Mouse (Mus musculus) hindbrain, embryonic 11.5 days (tissue): Measurements from ENCODE around the gene Gc. TPM values are rescaled to one million over a fixed set of nuclear protein-coding genes. Genes with fewer than 3 reads are reported as not detected.

Experiments
- ATAC-seq: fragments of 200-750 bp; cut with Nextera tagmentation; 2 replicates; pipeline ENCODE4 v1.8.0; 2017; ENCODE audit warnings: mild to moderate bottlenecking, moderate TSS enrichment, moderate library complexity; ENCODE audit not compliant: low FRiP score
- DNase-seq: peaks from one replicate; pipeline ENCODE4 v3.0.0-alpha.2; 2015; ENCODE audit warnings: low spot score
- H3K27ac ChIP-seq: fragments of 300-500 bp; sonication (generic); 2 replicates; pipeline ENCODE4 v1.5.1; 2014; ENCODE audit warnings: mild to moderate bottlenecking, low read depth, low read length
- H3K27me3 ChIP-seq: fragments of 300-500 bp; sonication (generic); 2 replicates; pipeline ENCODE4 v1.6.1; 2014; ENCODE audit warnings: mild to moderate bottlenecking, low read length, moderate library complexity, mixed read lengths; ENCODE audit not compliant: control insufficient read depth, insufficient read depth
- H3K36me3 ChIP-seq: fragments of 300-500 bp; sonication (generic); 2 replicates; pipeline ENCODE4 v1.6.1; 2014; ENCODE audit warnings: mild to moderate bottlenecking, low read length, moderate library complexity, mixed read lengths; ENCODE audit not compliant: control insufficient read depth, insufficient read depth
- H3K4me1 ChIP-seq: fragments of 300-500 bp; sonication (generic); replicated peaks from 2 replicates; pipeline ENCODE4 v1.6.1; 2014; ENCODE audit warnings: low read length, mixed read lengths; ENCODE audit not compliant: control insufficient read depth, insufficient read depth
- H3K4me2 ChIP-seq: fragments of 300-500 bp; sonication (generic); replicated peaks from 2 replicates; pipeline ENCODE4 v1.6.1; 2014; ENCODE audit warnings: mild to moderate bottlenecking, low read depth, low read length
- H3K4me3 ChIP-seq: fragments of 300-500 bp; sonication (generic); 2 replicates; pipeline ENCODE4 v1.5.1; 2014; ENCODE audit warnings: low read depth, low read length
- H3K9ac ChIP-seq: fragments of 300-500 bp; sonication (generic); 2 replicates; pipeline ENCODE4 v1.6.1; 2014; ENCODE audit warnings: low read depth, low read length
- H3K9me3 ChIP-seq: fragments of 300-500 bp; sonication (generic); 2 replicates; pipeline ENCODE4 v1.6.1; 2016; ENCODE audit warnings: low read length; ENCODE audit not compliant: control insufficient read depth
- WGBS: fragments of 180-500 bp; shearing (Covaris S2); extraction: QIAGEN DNeasy Blood & Tissue Kit; methylation state at CpG from one replicate; pipeline ENCODE4 v1.1.7; 2014; 5-methylcytosine and 5-hydroxymethylcytosine counted together
- polyA plus RNA-seq: library from polyadenylated mRNA; unstranded; fragments of >200 nt; fragmentation: Nextera tagmentation; extraction: Ambion mirVana; gene quantifications from 2 replicates; pipeline ENCODE4 v1.2.1, GENCODE M21; 2014

Gc gene
- polyA plus RNA-seq, 1 experiment from 2014 or later: not detected

DNA sequence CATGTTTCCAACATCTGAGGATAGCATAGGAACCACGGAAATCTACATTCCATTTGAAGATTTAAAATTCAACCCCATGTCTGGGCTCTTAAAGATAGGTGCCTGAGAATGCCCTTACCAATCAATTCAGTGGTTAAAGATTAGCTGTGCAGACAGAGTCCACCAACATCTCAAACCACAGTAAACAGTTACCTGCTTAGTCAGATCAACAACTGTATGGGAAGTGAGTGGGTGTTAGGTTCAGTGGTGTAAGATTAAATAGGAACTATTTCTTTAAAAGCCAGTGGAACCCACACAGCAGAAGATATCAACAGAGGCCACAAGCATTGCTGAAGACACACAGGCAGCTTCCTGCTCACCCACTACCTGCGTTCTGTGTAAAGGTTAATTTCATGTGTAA is 1.3 kb upstream of the Gc start:
- Histone ChIP-seq H3K9me3 (no peaks in the 10 kb centered on the region), H3K27ac (no peak overlapping the region), H3K9ac (no peak overlapping the region), H3K4me2 (no peak overlapping the region), H3K4me1 (no peaks in the 10 kb centered on the region), H3K4me3 (no peak overlapping the region), H3K36me3 (no peaks in the 10 kb centered on the region), H3K27me3 (no peaks in the 10 kb centered on the region)
- no peak for DNase-seq
- ATAC-seq: no peak
- 90% methylated on average over 2 of the region's 2 CpGs for WGBS

DNA sequence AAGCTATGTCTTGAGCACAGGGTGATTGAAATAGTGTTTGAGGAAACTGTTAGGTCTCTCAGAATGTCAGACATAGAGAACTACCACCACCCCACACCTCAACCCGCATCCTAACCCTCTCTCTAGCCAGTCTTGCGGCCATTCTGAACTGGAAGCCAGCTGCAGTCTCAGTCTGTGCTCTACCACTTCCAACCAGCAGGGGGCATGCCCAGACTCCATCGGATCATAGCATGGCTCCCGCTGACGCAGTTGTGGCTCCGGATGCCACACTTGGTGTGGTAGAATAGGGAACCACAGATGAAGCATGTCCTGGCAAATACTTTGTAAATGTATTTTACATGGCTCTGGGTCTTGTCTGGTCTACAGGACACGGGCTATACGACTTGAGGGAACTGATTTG is 2.2 kb downstream of the Gc start:
- DNase-seq (peak; percentile 69), ATAC-seq (peak; percentile 66)
- Histone ChIP-seq H3K27ac (no peak overlapping the region), H3K4me1 (no peaks in the 10 kb centered on the region), H3K4me3 (no peak overlapping the region), H3K9ac (no peak overlapping the region), H3K27me3 (no peaks in the 10 kb centered on the region), H3K9me3 (no peaks in the 10 kb centered on the region), H3K4me2 (no peak overlapping the region), H3K36me3 (no peaks in the 10 kb centered on the region)
- whole genome bisulfite sequencing: 50% methylated on average over 8 of the region's 8 CpGs

DNA sequence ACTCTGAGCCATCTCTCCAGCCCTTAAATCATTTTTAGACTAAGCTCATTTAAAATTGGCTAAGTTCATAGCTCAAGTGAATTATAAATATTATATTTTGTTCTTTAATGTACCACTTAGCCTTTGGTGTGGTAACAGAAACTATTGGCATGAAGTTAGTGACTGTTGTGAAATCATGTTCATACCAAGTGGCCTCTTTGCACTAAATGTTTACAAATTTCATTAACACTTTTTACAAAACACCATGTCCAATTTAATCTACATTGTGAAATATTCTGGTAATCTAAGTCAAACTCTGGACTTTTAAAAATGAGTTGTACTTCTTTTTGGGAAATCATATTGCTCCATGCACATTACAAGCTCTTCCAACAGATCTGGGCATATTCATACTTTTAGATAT is 6.9 kb downstream of the Gc start:
- Histone ChIP-seq H3K4me3 (no peak overlapping the region), H3K9ac (no peak overlapping the region), H3K27me3 (no peaks in the 10 kb centered on the region), H3K27ac (no peak overlapping the region), H3K4me2 (no peak overlapping the region), H3K36me3 (no peaks in the 10 kb centered on the region), H3K9me3 (no peaks in the 10 kb centered on the region), H3K4me1 (no peaks in the 10 kb centered on the region)
- no peak for ATAC-seq
- no peak for DNase-seq

DNA sequence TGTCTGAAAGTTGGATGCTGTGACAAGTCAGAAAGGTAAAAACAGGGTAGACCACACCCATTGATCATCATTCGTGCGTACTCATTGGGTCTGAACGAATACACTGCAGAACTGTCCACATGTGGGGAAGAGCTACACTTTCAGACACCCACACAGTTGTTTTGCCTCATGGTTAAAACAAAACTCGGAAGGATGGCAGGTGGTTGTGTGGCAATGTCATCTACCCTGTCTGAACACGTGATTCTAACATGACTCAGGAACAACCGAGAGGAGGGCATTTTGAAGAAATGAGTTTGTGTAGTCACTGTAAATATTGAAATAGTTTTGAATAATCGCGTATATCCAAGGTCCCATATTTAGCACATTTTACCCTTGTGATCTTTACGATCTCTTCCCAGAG is 8.4 kb downstream of the Gc start:
- Histone ChIP-seq H3K36me3 (no peaks in the 10 kb centered on the region), H3K9me3 (no peaks in the 10 kb centered on the region), H3K27me3 (no peaks in the 10 kb centered on the region), H3K27ac (no peak overlapping the region), H3K4me3 (no peak overlapping the region), H3K9ac (no peak overlapping the region), H3K4me2 (no peak overlapping the region), H3K4me1 (no peaks in the 10 kb centered on the region)
- DNase-seq (no peak), ATAC-seq (no peak)
- 94% methylated on average over 9 of the region's 9 CpGs for WGBS

DNA sequence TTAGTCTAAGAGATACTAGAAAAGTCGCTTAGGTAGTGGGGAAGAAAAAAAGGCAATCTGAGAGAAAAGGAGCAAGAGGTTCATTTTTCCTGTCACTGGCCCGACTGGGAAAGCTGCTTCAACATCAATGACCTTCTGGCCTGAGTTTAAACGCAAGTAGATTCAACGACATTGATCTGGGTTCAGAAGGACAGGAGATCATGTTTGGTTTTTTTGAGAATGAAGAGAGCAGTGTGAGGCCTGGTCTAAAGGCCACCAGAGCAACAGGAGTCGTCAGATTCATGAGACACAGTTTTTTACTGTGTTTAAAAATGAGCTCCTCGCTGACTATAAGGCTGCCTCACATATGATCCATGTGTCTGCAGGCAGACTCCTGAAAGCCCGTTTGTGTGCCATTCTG is 9.7 kb downstream of the Gc start:
- no peak for ATAC-seq
- H3K9me3 ChIP-seq: no peaks in the 10 kb centered on the region
- WGBS: 66% methylated on average over 7 of the region's 7 CpGs
- H3K4me2 ChIP-seq: no peak overlapping the region
- no peak overlapping the region for H3K9ac ChIP-seq
- no peak overlapping the region for H3K27ac ChIP-seq
- H3K36me3 ChIP-seq: no peaks in the 10 kb centered on the region
- DNase-seq: no peak
- no peak overlapping the region for H3K4me3 ChIP-seq
- H3K27me3 ChIP-seq: no peaks in the 10 kb centered on the region
- no peaks in the 10 kb centered on the region for H3K4me1 ChIP-seq

DNA sequence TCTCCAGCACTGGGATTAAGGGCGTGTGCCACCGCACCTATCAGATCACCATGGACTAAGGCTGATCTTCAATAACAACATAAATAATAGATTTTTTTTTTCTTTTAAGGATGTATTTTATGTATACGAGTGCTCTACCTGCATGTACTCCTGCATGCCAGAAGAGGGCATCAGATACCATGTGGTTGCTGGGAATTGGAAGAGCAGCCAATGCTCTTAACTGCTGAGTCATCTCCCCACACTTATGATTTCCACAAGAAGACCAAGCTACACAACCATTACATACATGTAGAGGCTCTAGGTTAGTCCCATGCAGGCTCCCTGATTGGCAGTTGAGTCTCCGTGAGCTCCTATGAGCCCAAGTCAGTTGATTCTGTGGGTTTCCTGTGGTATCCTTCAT is 13.3 kb downstream of the Gc start:
- H3K9ac ChIP-seq: no peak overlapping the region
- no peak overlapping the region for H3K4me2 ChIP-seq
- ATAC-seq (no peak), DNase-seq (peak; percentile 8)
- WGBS: 88% methylated on average over 4 of the region's 4 CpGs
- no peak overlapping the region for H3K4me3 ChIP-seq
- no peaks in the 10 kb centered on the region for H3K9me3 ChIP-seq
- H3K36me3 ChIP-seq: no peaks in the 10 kb centered on the region
- no peaks in the 10 kb centered on the region for H3K27me3 ChIP-seq
- H3K4me1 ChIP-seq: no peaks in the 10 kb centered on the region
- no peak overlapping the region for H3K27ac ChIP-seq

DNA sequence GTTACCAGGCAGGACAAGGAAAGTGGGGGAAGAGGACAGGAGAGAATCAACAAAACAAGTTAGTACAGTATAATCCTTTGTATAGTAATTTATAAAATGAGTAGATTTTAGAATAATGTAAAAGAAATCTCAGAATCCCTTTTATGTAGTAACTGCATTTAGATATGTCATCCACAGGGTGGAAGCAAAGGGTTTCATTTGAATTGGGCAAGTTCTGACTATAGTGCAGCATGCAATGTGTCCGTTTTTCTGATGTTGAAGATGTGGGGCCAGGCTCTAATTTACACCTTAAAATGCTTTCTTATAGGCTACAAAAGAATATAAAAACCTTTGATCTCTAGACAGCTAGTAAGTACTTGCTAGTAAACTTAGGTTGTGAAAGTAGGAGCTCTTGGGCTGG is 46.2 kb downstream of the Gc start:
- H3K36me3 ChIP-seq: no peaks in the 10 kb centered on the region
- no peak overlapping the region for H3K9ac ChIP-seq
- ATAC-seq (no peak), DNase-seq (no peak)
- no peaks in the 10 kb centered on the region for H3K4me1 ChIP-seq
- no peak overlapping the region for H3K4me2 ChIP-seq
- no peaks in the 10 kb centered on the region for H3K9me3 ChIP-seq
- 74% methylated on average over 1 of the region's 1 CpGs for WGBS
- no peaks in the 10 kb centered on the region for H3K27me3 ChIP-seq
- H3K4me3 ChIP-seq: no peak overlapping the region
- no peak overlapping the region for H3K27ac ChIP-seq

DNA sequence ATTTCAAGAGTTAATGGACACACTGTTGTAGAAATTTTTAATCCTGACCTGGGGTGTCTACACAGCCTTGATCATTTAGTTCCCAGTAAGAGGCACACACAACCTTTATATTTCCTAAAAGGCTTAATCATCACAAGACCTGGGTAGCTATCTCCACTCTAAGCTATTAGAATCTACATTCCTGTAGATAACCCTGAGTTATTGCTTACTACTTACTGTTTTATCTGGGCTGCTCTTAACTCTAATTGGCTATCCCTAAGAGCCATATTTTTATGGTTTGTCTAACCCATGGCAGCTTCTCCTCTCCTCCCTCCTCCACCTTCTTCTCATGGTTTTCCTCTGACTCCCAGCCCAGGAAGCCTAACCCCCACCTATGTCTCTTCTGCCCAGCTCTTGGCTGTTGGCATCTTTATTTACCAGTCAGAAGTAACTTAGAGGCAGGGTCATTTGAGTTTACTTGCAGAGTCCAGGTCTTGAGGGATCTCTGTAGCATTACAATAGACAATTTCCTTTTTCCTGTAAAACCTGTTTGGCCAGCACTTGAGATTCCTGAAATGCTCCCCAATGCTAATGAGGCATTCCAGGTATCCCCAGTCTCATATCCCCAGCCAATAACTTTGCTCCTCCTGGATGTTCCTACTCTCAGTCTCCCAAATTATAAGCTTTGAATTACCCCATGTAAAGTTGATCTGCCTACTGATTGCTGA is 50.2 kb downstream of the Gc start:
- H3K4me2 ChIP-seq: no peak overlapping the region
- no peak overlapping the region for H3K4me3 ChIP-seq
- DNase-seq: no peak
- no peaks in the 10 kb centered on the region for H3K36me3 ChIP-seq
- H3K27me3 ChIP-seq: no peaks in the 10 kb centered on the region
- no peak overlapping the region for H3K9ac ChIP-seq
- H3K9me3 ChIP-seq: no peaks in the 10 kb centered on the region
- no peak overlapping the region for H3K27ac ChIP-seq
- H3K4me1 ChIP-seq: no peaks in the 10 kb centered on the region
- no peak for ATAC-seq

DNA sequence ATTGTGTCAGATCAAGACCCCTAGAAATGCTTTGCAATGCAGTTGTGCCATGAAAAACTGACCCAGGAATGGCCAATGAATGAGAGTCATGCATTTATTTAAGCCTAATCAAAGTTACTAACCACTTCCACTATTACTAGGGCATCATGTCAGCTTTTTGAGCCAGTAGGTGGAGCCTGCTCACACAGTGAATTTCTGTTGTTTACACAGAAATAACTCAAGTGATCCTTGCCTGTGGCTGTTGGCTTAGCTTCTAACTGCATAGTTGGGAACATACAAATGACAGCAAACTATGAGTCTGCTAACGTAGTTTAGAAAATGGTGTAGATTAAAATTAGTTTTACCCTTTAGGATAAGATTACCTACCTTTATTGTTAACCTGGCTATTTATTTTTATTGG is 52.6 kb downstream of the Gc start:
- H3K4me1 ChIP-seq: no peaks in the 10 kb centered on the region
- H3K27me3 ChIP-seq: no peaks in the 10 kb centered on the region
- H3K4me2 ChIP-seq: no peak overlapping the region
- no peak overlapping the region for H3K27ac ChIP-seq
- no peak overlapping the region for H3K9ac ChIP-seq
- no peaks in the 10 kb centered on the region for H3K36me3 ChIP-seq
- WGBS: 77% methylated on average over 1 of the region's 1 CpGs
- H3K4me3 ChIP-seq: no peak overlapping the region
- DNase-seq: no peak
- ATAC-seq: no peak
- no peaks in the 10 kb centered on the region for H3K9me3 ChIP-seq
